Mouse (Mus musculus) CH12.LX (cell line): ENCODE data around the gene Plch2. TPM values are rescaled to one million over a fixed set of nuclear protein-coding genes. Genes with fewer than 3 reads are reported as not detected.
A peak's percentile ranks its signal among the peaks of the same experiment; 100 is the strongest.

Experiments
- DNase-seq: peaks from one replicate; pipeline ENCODE4 v3.0.0-alpha.2; 2013; ENCODE audit errors: extremely low read depth
- H3K27ac ChIP-seq: 2 replicates; pipeline ENCODE4 v1.5.1; 2012; ENCODE audit warnings: low read depth, mild to moderate bottlenecking, control low read depth, moderate library complexity; ENCODE audit not compliant: insufficient read depth
- H3K27me3 ChIP-seq: replicated peaks from 2 replicates; pipeline ENCODE3; 2012; ENCODE audit warnings: inconsistent platforms
- H3K36me3 ChIP-seq, 2 experiments: replicated peaks in 1 of 2; 2 replicates each; pipeline versions ENCODE3 to v1.6.1; 2012; ENCODE audit warnings: inconsistent platforms in 1 of 2, low read length in 1 of 2, mild to moderate bottlenecking in 1 of 2, mixed read lengths in 1 of 2, moderate library complexity in 1 of 2; ENCODE audit not compliant: control insufficient read depth in 1 of 2, insufficient read depth in 1 of 2
- H3K4me1 ChIP-seq, 2 experiments: 2 replicates each; pipeline ENCODE4 v1.6.1; 2012; ENCODE audit warnings: inconsistent platforms in 1 of 2, moderate library complexity in 1 of 2; ENCODE audit not compliant: insufficient read depth in 2 of 2, control insufficient read depth in 1 of 2
- H3K4me2 ChIP-seq: 2 replicates; pipeline ENCODE4 v1.6.1; 2012; ENCODE audit warnings: low read depth, mild to moderate bottlenecking, control low read depth; ENCODE audit not compliant: poor library complexity, insufficient read depth, severe bottlenecking
- H3K4me3 ChIP-seq, 3 experiments: fragments of 150-350 bp in 1 of 3; sonication (generic) in 1 of 3; replicated peaks in 1 of 3; 2 replicates each; pipeline versions ENCODE3 to v1.5.1; 2011 to 2012; ENCODE audit warnings: low read depth in 2 of 3, low read length in 2 of 3, mild to moderate bottlenecking in 2 of 3, moderate library complexity in 2 of 3, control low read depth in 1 of 3, improper control_type of control experiment in 1 of 3, inconsistent platforms in 1 of 3, mixed read lengths in 1 of 3; ENCODE audit not compliant: poor library complexity in 1 of 3
- H3K79me2 ChIP-seq: replicated peaks from 2 replicates; pipeline ENCODE4 v1.6.1; 2012; ENCODE audit warnings: mild to moderate bottlenecking, moderate library complexity; ENCODE audit not compliant: control insufficient read depth, poor library complexity, insufficient read depth, severe bottlenecking; ENCODE audit errors: extremely low read depth
- H3K9ac ChIP-seq: 2 replicates; pipeline ENCODE4 v1.6.1; 2012; ENCODE audit warnings: low read depth, mild to moderate bottlenecking, control low read depth, moderate library complexity; ENCODE audit not compliant: insufficient read depth
- H3K9me3 ChIP-seq: replicated peaks from 2 replicates; pipeline ENCODE3; 2012; ENCODE audit warnings: low read length, inconsistent platforms, mixed read lengths
- BHLHE40 ChIP-seq: IDR thresholded peaks from 2 replicates; pipeline ENCODE4 v1.6.1; 2011; ENCODE audit warnings: mild to moderate bottlenecking, low read depth, low read length, improper control_type of control experiment
- CHD1 ChIP-seq: IDR thresholded peaks from 2 replicates; pipeline ENCODE4 v1.6.1; 2012; ENCODE audit warnings: low read depth, low read length, improper control_type of control experiment, inconsistent platforms
- CHD2 ChIP-seq: IDR thresholded peaks from 2 replicates; pipeline ENCODE4 v1.6.1; 2011; ENCODE audit warnings: low read length, improper control_type of control experiment
- CTCF ChIP-seq, 2 experiments: IDR thresholded peaks in 1 of 2; conservative IDR thresholded peaks in 1 of 2; 2 replicates each; pipeline ENCODE4 v1.5.1; 2011 to 2012; ENCODE audit warnings: low read depth in 2 of 2, low read length in 2 of 2, improper control_type of control experiment in 1 of 2, inconsistent platforms in 1 of 2, mild to moderate bottlenecking in 1 of 2, moderate library complexity in 1 of 2
- HCFC1 ChIP-seq: IDR thresholded peaks from 2 replicates; pipeline ENCODE4 v1.6.1; 2012; ENCODE audit warnings: low read depth, mild to moderate bottlenecking, inconsistent platforms, low read length, improper control_type of control experiment
- IRF4 ChIP-seq: IDR thresholded peaks from 2 replicates; pipeline ENCODE4 v1.6.1; 2014; ENCODE audit warnings: low read depth, mild to moderate bottlenecking, inconsistent platforms, low read length, improper control_type of control experiment
- JUN ChIP-seq: IDR thresholded peaks from 2 replicates; pipeline ENCODE4 v1.6.1; 2011; ENCODE audit warnings: low read depth, mild to moderate bottlenecking, low read length, improper control_type of control experiment, moderate library complexity; ENCODE audit not compliant: insufficient read depth
- JUND ChIP-seq: conservative IDR thresholded peaks from 2 replicates; pipeline ENCODE4 v1.6.1; 2011; ENCODE audit warnings: low read depth, low read length, improper control_type of control experiment
- MAX ChIP-seq: IDR thresholded peaks from 2 replicates; pipeline ENCODE4 v1.6.1; 2011; ENCODE audit warnings: low read length, improper control_type of control experiment
- MAZ ChIP-seq: IDR thresholded peaks from 2 replicates; pipeline ENCODE4 v1.6.1; 2012; ENCODE audit warnings: low read depth, mild to moderate bottlenecking, inconsistent platforms, low read length, improper control_type of control experiment, moderate library complexity
- MYC ChIP-seq: IDR thresholded peaks from 2 replicates; pipeline ENCODE4 v1.6.1; 2011; ENCODE audit warnings: low read depth, mild to moderate bottlenecking, improper control_type of control experiment, low read length
- PAX5 ChIP-seq: IDR thresholded peaks from 2 replicates; pipeline ENCODE4 v1.6.1; 2012; ENCODE audit warnings: low read length, inconsistent platforms, mixed read lengths
- RCOR1 ChIP-seq: conservative IDR thresholded peaks from 2 replicates; pipeline ENCODE4 v1.6.1; 2012; ENCODE audit warnings: low read depth, mild to moderate bottlenecking, inconsistent platforms, low read length, improper control_type of control experiment
- SIN3A ChIP-seq: IDR thresholded peaks from 2 replicates; pipeline ENCODE4 v1.6.1; 2012; ENCODE audit warnings: low read length, improper control_type of control experiment, inconsistent platforms
- SMC3 ChIP-seq: IDR thresholded peaks from 2 replicates; pipeline ENCODE4 v1.6.1; 2011; ENCODE audit warnings: low read depth, low read length, improper control_type of control experiment
- UBTF ChIP-seq: IDR thresholded peaks from 2 replicates; pipeline ENCODE4 v1.6.1; 2012; ENCODE audit warnings: low read depth, mild to moderate bottlenecking, inconsistent platforms, low read length, improper control_type of control experiment, moderate library complexity
- ZKSCAN1 ChIP-seq: IDR thresholded peaks from 2 replicates; pipeline ENCODE4 v1.6.1; 2012; ENCODE audit warnings: low read depth, inconsistent platforms, low read length, improper control_type of control experiment, borderline replicate concordance
- ZNF384 ChIP-seq: IDR thresholded peaks from 2 replicates; pipeline ENCODE4 v1.6.1; 2012; ENCODE audit warnings: low read depth, low read length, improper control_type of control experiment, inconsistent platforms
- dilution Hi-C: fragments of 300-500 bp; cut with MboI; formaldehyde crosslinking; loops from 2 replicates; pipeline ENCODE4 v1.14.3; 2020; ENCODE audit warnings: low sequenced_read_pairs; ENCODE audit not compliant: extremely low pct_unique_long_range_greater_than_20kb, extremely low pct_ligation_motif_present
- in situ Hi-C: fragments of 300-500 bp; cut with MboI; formaldehyde crosslinking; loops from 3 replicates; pipeline ENCODE4 v1.14.3; 2019; ENCODE audit warnings: low sequenced_read_pairs, low pct_ligation_motif_present, low pct_unique_long_range_greater_than_20kb, mixed read lengths
- polyA plus RNA-seq: library from polyadenylated mRNA; unstranded; fragments of >175 nt; gene quantifications from 2 replicates; pipeline ENCODE4 v1.2.1, GENCODE M21; 2012; ENCODE audit warnings: low read depth; ENCODE audit not compliant: insufficient read length
- total RNA-seq, 2 experiments: library from RNA; depleted of rRNA; stranded (reverse); fragments of 300-350 nt in 1 of 2; fragments of >200 nt in 1 of 2; gene quantifications; 2 replicates each; pipeline ENCODE4 v1.2.3; 2012 to 2014

The Plch2 gene
- total and polyA plus RNA-seq, 3 experiments: 0.04 to 0.47 (median 0.17) TPM

DNA sequence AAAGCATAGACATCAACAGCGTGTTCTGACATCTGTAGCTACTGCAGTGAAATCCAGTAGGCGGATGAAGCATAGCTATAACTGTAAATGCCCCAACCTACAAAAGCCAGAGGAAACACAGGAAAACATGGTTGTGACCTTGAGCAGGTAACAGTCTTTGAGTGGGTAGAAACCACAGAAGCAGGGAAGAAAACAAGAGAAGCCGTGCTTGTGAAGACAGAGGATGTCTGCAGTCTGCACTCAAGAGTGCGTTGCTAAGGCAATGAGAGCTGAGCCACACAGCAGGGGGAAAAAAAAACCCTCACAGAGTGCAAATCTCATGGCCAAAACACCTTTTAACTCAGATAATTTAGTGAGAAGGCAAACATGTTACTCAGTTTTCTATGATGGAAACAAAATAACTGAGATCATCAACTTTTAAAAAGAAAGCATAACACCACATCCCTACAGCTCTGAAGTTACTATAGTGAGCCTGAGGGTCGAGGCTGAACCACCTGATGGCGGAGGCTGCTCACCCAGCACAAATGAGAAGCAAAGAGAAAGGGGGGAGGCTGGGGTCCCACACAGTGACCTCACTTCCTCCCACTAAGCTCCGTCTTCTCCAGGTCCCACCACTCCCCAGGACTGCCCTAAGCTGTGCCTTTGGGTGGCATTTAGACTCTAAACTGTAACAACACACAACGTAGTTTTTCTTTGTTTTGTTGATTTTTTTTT lies 119.9 kb downstream of the Plch2 start:
- dilution Hi-C loops (no loop called here), in situ Hi-C loops (loop anchor here (25.0 kb wide), 1 partner anchor 799 kb away; the partner anchor contains the start of genes Trp73 and Wrap73)
- Histone ChIP-seq H3K27ac (no peak overlapping the region), H3K9ac (no peak overlapping the region), H3K79me2 (no peaks in the 10 kb centered on the region), H3K36me3 (no peaks in the 10 kb centered on the region), H3K27me3 (no peaks in the 10 kb centered on the region), H3K4me3 (no peak overlapping the region), H3K9me3 (peaks cover 3% of the 10 kb centered on the region), H3K4me1 (peaks cover 28 to 62% of the 10 kb centered on the region in 2 experiments), H3K4me2 (no peak overlapping the region)
- DNase-seq: no peak
- no peak for TF ChIP-seq JUN
- no peak for TF ChIP-seq HCFC1
- no peak for TF ChIP-seq CTCF (conservative IDR thresholded peaks at IDR 0.05 in 1 of 2, IDR thresholded peaks at IDR 0.05 in 1 of 2; ENCODE audit: low read depth in 2 of 2, low read length in 2 of 2)
- TF ChIP-seq MAZ: no peak
- TF ChIP-seq ZNF384: no peak
- TF ChIP-seq BHLHE40: no peak
- no peak for TF ChIP-seq SMC3
- no peak for TF ChIP-seq JUND
- no peak for TF ChIP-seq MYC
- no peak for TF ChIP-seq UBTF
- no peak for TF ChIP-seq ZKSCAN1
- no peak for TF ChIP-seq CHD1
- no peak for TF ChIP-seq SIN3A
- TF ChIP-seq CHD2: no peak
- TF ChIP-seq RCOR1: no peak
- TF ChIP-seq IRF4: no peak

GRCm38 (mm10) chr4:154935788-154936187 lies 120.8 kb downstream of the Plch2 start:
- no peak for TF ChIP-seq MAX
- TF ChIP-seq CTCF (conservative IDR thresholded peaks at IDR 0.05 in 1 of 2, IDR thresholded peaks at IDR 0.05 in 1 of 2; ENCODE audit: low read depth in 2 of 2, low read length in 2 of 2): peak in 1 of 2 experiments; percentile 52; a peak in 2 of 4 replicates
- TF ChIP-seq PAX5: no peak
- no peak for TF ChIP-seq SMC3
- TF ChIP-seq SIN3A: no peak
- TF ChIP-seq, all 38 proteins: peak for 1
- no peak overlapping the region for H3K27ac ChIP-seq
- dilution Hi-C loops: no loop called here
- H3K9me3 ChIP-seq: no peaks in the 10 kb centered on the region
- H3K9ac ChIP-seq: no peak overlapping the region
- H3K4me3 ChIP-seq: no peak overlapping the region
- H3K79me2 ChIP-seq: no peaks in the 10 kb centered on the region
- H3K4me1 ChIP-seq: peaks cover 28 to 60% of the 10 kb centered on the region in 2 experiments
- in situ Hi-C loops: loop anchor here (25.0 kb wide), 1 partner anchor 798 kb away; the partner anchor contains the start of genes Trp73 and Wrap73
- no peak for DNase-seq
- no peaks in the 10 kb centered on the region for H3K27me3 ChIP-seq
- H3K36me3 ChIP-seq: no peaks in the 10 kb centered on the region
- H3K4me2 ChIP-seq: no peak overlapping the region
